Mouse (Mus musculus) WW6 (cell line): ENCODE results near the gene Rab3il1.

Experiments
- DNase-seq: peaks from one replicate; pipeline ENCODE4 v3.0.0-alpha.2; 2013; ENCODE audit warnings: low read depth, low spot score

Gene Rab3il1

GRCm38 (mm10) chr19:10040866-10041387, 39.5 kb downstream of the Rab3il1 start:
- DNase-seq: no peak

GRCm38 (mm10) chr19:10041388-10042148, 40.1 kb downstream of the Rab3il1 start, which contains the start of gene Fads3:
Gene Fads3 (plus strand): TSS chr19:10041569.
- DNase-seq: no peak

GRCm38 (mm10) chr19:10042232-10042631, 40.8 kb downstream of the Rab3il1 start:
- DNase-seq: no peak

- no peak for DNase-seq
These were observed 41.3 kb downstream of the Rab3il1 start for GRCm38 (mm10) chr19:10042816-10043215.

- DNase-seq: no peak
These were observed 42.2 kb downstream of the Rab3il1 start for GRCm38 (mm10) chr19:10043643-10044042.

GRCm38 (mm10) chr19:10045707-10046106, 44.2 kb downstream of the Rab3il1 start:
- no peak for DNase-seq

GRCm38 (mm10) chr19:10046346-10046745, 44.9 kb downstream of the Rab3il1 start:
- no peak for DNase-seq

GRCm38 (mm10) chr19:10046983-10047382, 45.5 kb downstream of the Rab3il1 start:
- no peak for DNase-seq

GRCm38 (mm10) chr19:10049533-10049932, 48.1 kb downstream of the Rab3il1 start:
- no peak for DNase-seq

GRCm38 (mm10) chr19:10050438-10050837, 49.0 kb downstream of the Rab3il1 start:
- no peak for DNase-seq

GRCm38 (mm10) chr19:10052698-10053097, 51.2 kb downstream of the Rab3il1 start:
- DNase-seq: no peak

GRCm38 (mm10) chr19:10053692-10054260, 52.3 kb downstream of the Rab3il1 start:
- DNase-seq: no peak

GRCm38 (mm10) chr19:10054361-10055075, 53.0 kb downstream of the Rab3il1 start:
- DNase-seq: no peak

- DNase-seq: no peak
These were observed 53.8 kb downstream of the Rab3il1 start for GRCm38 (mm10) chr19:10055261-10055660.

GRCm38 (mm10) chr19:10055783-10056660, 54.6 kb downstream of the Rab3il1 start:
- no peak for DNase-seq

- DNase-seq: no peak
These were observed 55.2 kb downstream of the Rab3il1 start for GRCm38 (mm10) chr19:10056686-10057085.

GRCm38 (mm10) chr19:10057486-10058351, 56.2 kb downstream of the Rab3il1 start:
- DNase-seq: no peak

- no peak for DNase-seq
These were observed 56.9 kb downstream of the Rab3il1 start for GRCm38 (mm10) chr19:10058352-10058825.

GRCm38 (mm10) chr19:10058876-10059427, 57.5 kb downstream of the Rab3il1 start:
- no peak for DNase-seq
